25 mouse cellular contexts compared by ENCODE assay signal in genomic region chr19:31923615-31924352, GRCm38 (mm10). TPM values are rescaled to one million over a fixed set of nuclear protein-coding genes. Genes with fewer than 3 reads are reported as not detected.
"Had no signal": no experiment of that assay in that cellular context is flagged by ENCODE, and none has a peak within 500 bp of the region (broad histone marks: within the 10 kb centered on the region; RNA-seq: fewer than 3 reads in every experiment).

No protein-coding gene starts in this region.

- H3K27ac ChIP-seq: layer of hippocampus, adult 2 months; limb, embryonic 10.5 days; limb, embryonic 13.5 days; liver, embryonic 12.5 days; liver, embryonic 15.5 days; lung, embryonic 15.5 days; midbrain, embryonic 12.5 days; midbrain, embryonic 15.5 days; neural tube, embryonic 12.5 days; neural tube, embryonic 15.5 days; stomach, embryonic 15.5 days had no signal

- H3K36me3 ChIP-seq: limb, embryonic 10.5 days; limb, embryonic 13.5 days; liver, embryonic 12.5 days; lung, embryonic 15.5 days; midbrain, embryonic 12.5 days; midbrain, embryonic 15.5 days; neural tube, embryonic 12.5 days; neural tube, embryonic 15.5 days; stomach, embryonic 15.5 days had no signal

- H3K27me3 ChIP-seq: limb, embryonic 13.5 days; liver, embryonic 12.5 days; liver, embryonic 15.5 days; lung, embryonic 15.5 days; midbrain, embryonic 12.5 days; midbrain, embryonic 15.5 days; neural tube, embryonic 12.5 days; neural tube, embryonic 15.5 days; stomach, embryonic 15.5 days had no signal

- ATAC-seq: liver, embryonic 12.5 days; midbrain, embryonic 15.5 days had no signal

- H3K4me2 ChIP-seq: limb, embryonic 13.5 days; liver, embryonic 12.5 days; liver, embryonic 15.5 days; lung, embryonic 15.5 days; midbrain, embryonic 12.5 days; midbrain, embryonic 15.5 days; neural tube, embryonic 12.5 days; neural tube, embryonic 15.5 days; stomach, embryonic 15.5 days had no signal

- DNase-seq: layer of hippocampus, adult 9-11 months; liver; lung, adult 18-20 months; lung, postnatal 10 days; lung, postnatal 36 days; right cerebral cortex, adult 18-20 months; right cerebral cortex, postnatal 14 days; right cerebral cortex, postnatal 4 days; thymus, postnatal 25 days had no signal

- H3K4me1 ChIP-seq: limb, embryonic 10.5 days; limb, embryonic 13.5 days; liver, embryonic 12.5 days; liver, embryonic 15.5 days; lung, embryonic 15.5 days; midbrain, embryonic 12.5 days; midbrain, embryonic 15.5 days; neural tube, embryonic 12.5 days; neural tube, embryonic 15.5 days; stomach, embryonic 15.5 days had no signal

- H3K9ac ChIP-seq: limb, embryonic 13.5 days; liver, embryonic 12.5 days; liver, embryonic 15.5 days; lung, embryonic 15.5 days; midbrain, embryonic 12.5 days; midbrain, embryonic 15.5 days; neural tube, embryonic 12.5 days; neural tube, embryonic 15.5 days; stomach, embryonic 15.5 days had no signal

- H3K9me3 ChIP-seq: limb, embryonic 10.5 days; limb, embryonic 13.5 days; liver, embryonic 12.5 days; liver, embryonic 15.5 days; lung, embryonic 15.5 days; midbrain, embryonic 12.5 days; midbrain, embryonic 15.5 days; neural tube, embryonic 12.5 days; neural tube, embryonic 15.5 days; stomach, embryonic 15.5 days had no signal

- H3K4me3 ChIP-seq: layer of hippocampus, adult 2 months; limb, embryonic 10.5 days; limb, embryonic 13.5 days; liver, embryonic 12.5 days; liver, embryonic 15.5 days; lung, embryonic 15.5 days; midbrain, embryonic 12.5 days; midbrain, embryonic 15.5 days; neural tube, embryonic 12.5 days; neural tube, embryonic 15.5 days; stomach, embryonic 15.5 days had no signal

RNA-seq across cellular contexts. Expression of gene A1cf, which starts 55.2 kb away (rescaled TPM):
- total RNA-seq: layer of hippocampus, adult 2 months; layer of hippocampus, postnatal 25 days; left cerebral cortex, adult 18-20 months; left cerebral cortex, postnatal 25 days; megakaryocyte-erythroid progenitor cell, adult 5-6 weeks had no signal
- polyA plus RNA-seq: limb, embryonic 10.5 days; limb, embryonic 13.5 days; lung, embryonic 15.5 days; midbrain, embryonic 12.5 days; midbrain, embryonic 15.5 days; neural tube, embryonic 12.5 days; neural tube, embryonic 15.5 days; thymus, postnatal 0 days had no signal
